Mouse (Mus musculus) ES-Bruce4 (cell line): ENCODE data around the gene Slc38a7.

Experiments used
- CTCF ChIP-seq: IDR thresholded peaks from one replicate; pipeline ENCODE4 v1.8.1; 2011; ENCODE audit warnings: low read depth, low read length
- EP300 ChIP-seq: IDR thresholded peaks from 2 replicates; pipeline ENCODE4 v1.6.1; 2011; ENCODE audit warnings: low read depth, low read length; ENCODE audit not compliant: insufficient read depth
- POLR2A ChIP-seq: IDR thresholded peaks from one replicate; pipeline ENCODE4 v1.8.1; 2011; ENCODE audit warnings: low read length; ENCODE audit not compliant: insufficient read depth

- TF ChIP-seq POLR2A (no peak), EP300 (no peak), CTCF (no peak)
Measured at GRCm38 (mm10) chr8:95875270-95875669, 21.9 kb upstream of the Slc38a7 start.
